Mouse (Mus musculus): ENCODE measurements around the gene Zfp622. TPM values are rescaled to one million over a fixed set of nuclear protein-coding genes. Genes with fewer than 3 reads are reported as not detected.
"Not testable (repeated sequence)": the region's sequence is repeated elsewhere in the genome, so short reads cannot be mapped to it uniquely, and the experiment has no call there.

The Zfp622 gene
- polyA plus RNA-seq, 1 experiment from 2014 or later, result 29.5 TPM

DNA sequence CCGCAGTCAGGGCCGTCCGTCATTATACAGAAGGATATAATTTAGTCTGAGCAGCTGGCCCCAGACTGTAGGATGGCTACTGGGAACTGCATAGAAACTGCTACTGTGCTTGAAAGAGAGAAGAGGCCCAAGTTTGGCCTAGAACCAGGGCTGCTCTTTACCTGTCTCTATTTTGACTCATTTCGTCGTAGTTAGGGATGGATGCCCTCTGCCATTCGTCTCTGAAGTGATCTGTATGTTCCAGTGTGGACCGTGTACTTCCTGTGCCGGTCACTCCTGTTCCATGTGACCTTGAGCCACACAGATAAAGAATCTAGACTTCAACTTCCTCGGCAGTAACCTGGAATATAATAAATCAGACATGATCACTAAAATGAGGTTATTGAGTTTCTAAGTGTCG lies 26.5 kb upstream of the Zfp622 start:
- no peaks in the 10 kb centered on the region for H3K4me1 ChIP-seq (replicated peaks; ENCODE audit: control insufficient read depth, insufficient read depth, low read length)
- no peak overlapping the region for H3K4me2 ChIP-seq (ENCODE audit: low read depth, low read length, severe bottlenecking)
- H3K9me3 ChIP-seq (ENCODE audit: control insufficient read depth, low read length), result no peaks in the 10 kb centered on the region
- H3K36me3 ChIP-seq (ENCODE audit: control insufficient read depth, insufficient read depth, low read length), result no peaks in the 10 kb centered on the region
- WGBS, result 89% methylated on average over 10 of the region's 10 CpGs
- H3K4me3 ChIP-seq (ENCODE audit: low read depth, low read length), result no peak overlapping the region
- ATAC-seq (replicated peaks; ENCODE audit: low FRiP score), result no peak
- H3K27ac ChIP-seq (ENCODE audit: low read depth, low read length), result no peak overlapping the region
- no peak overlapping the region for H3K9ac ChIP-seq (ENCODE audit: low read length)
- DNase-seq (ENCODE audit: low spot score), result no peak
- H3K27me3 ChIP-seq (ENCODE audit: control insufficient read depth, insufficient read depth, low read length), result no peaks in the 10 kb centered on the region

DNA sequence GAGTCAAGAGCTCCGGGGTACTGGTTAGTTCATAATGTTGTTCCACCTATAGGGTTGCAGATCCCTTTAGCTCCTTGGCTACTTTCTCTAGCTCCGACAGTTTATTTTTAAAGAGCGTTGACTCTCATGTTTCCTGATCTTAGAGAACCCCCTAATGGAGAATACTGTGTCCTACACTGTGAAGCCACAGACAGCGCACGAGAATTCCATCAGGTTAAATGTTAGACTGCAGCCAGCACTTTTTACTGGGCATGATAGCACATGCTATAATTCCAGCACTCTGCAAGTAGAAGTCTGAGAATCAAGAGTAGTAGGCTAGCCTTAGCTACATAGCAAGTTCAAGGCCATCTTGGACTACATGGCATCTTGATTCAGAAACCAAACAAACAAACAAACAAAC lies 24.8 kb upstream of the Zfp622 start:
- no peaks in the 10 kb centered on the region for H3K4me1 ChIP-seq (replicated peaks; ENCODE audit: control insufficient read depth, insufficient read depth, low read length)
- DNase-seq (ENCODE audit: low spot score), result no peak
- no peak overlapping the region for H3K4me2 ChIP-seq (ENCODE audit: low read depth, low read length, severe bottlenecking)
- H3K9ac ChIP-seq (ENCODE audit: low read length), result no peak overlapping the region
- no peak overlapping the region for H3K27ac ChIP-seq (ENCODE audit: low read depth, low read length)
- no peaks in the 10 kb centered on the region for H3K9me3 ChIP-seq (ENCODE audit: control insufficient read depth, low read length)
- no peaks in the 10 kb centered on the region for H3K27me3 ChIP-seq (ENCODE audit: control insufficient read depth, insufficient read depth, low read length)
- H3K4me3 ChIP-seq (ENCODE audit: low read depth, low read length), result no peak overlapping the region
- WGBS, result 40% methylated on average over 5 of the region's 5 CpGs
- peak; percentile 69 for ATAC-seq (replicated peaks; ENCODE audit: low FRiP score)
- H3K36me3 ChIP-seq (ENCODE audit: control insufficient read depth, insufficient read depth, low read length), result no peaks in the 10 kb centered on the region

DNA sequence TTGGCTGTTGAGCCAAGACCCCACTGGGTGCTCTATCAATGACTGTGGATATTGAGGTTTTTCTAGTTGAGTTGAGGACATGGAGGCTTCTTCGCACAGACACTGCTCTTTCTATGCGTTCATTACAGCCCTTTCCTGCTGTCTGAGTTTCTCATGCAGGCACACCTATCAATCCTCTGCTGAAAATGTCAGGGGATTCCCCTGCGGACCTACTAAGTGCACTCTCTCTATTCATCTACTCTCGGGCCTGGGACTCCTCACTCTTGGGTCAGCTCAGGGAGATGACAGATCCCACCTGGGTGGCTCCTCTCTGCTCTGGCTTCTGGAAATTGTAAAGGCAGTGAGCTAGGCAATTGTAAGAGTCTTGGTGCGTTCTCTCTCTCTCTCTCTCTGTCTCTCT lies 23.9 kb upstream of the Zfp622 start:
- ATAC-seq (replicated peaks; ENCODE audit: low FRiP score) (no peak), DNase-seq (ENCODE audit: low spot score) (no peak)
- no peak overlapping the region for H3K27ac ChIP-seq (ENCODE audit: low read depth, low read length)
- no peaks in the 10 kb centered on the region for H3K4me1 ChIP-seq (replicated peaks; ENCODE audit: control insufficient read depth, insufficient read depth, low read length)
- H3K9me3 ChIP-seq (ENCODE audit: control insufficient read depth, low read length), result no peaks in the 10 kb centered on the region
- H3K36me3 ChIP-seq (ENCODE audit: control insufficient read depth, insufficient read depth, low read length), result no peaks in the 10 kb centered on the region
- H3K9ac ChIP-seq (ENCODE audit: low read length), result no peak overlapping the region
- H3K4me3 ChIP-seq (ENCODE audit: low read depth, low read length), result no peak overlapping the region
- no peak overlapping the region for H3K4me2 ChIP-seq (ENCODE audit: low read depth, low read length, severe bottlenecking)
- WGBS, result 87% methylated on average over 5 of the region's 5 CpGs
- H3K27me3 ChIP-seq (ENCODE audit: control insufficient read depth, insufficient read depth, low read length), result no peaks in the 10 kb centered on the region

DNA sequence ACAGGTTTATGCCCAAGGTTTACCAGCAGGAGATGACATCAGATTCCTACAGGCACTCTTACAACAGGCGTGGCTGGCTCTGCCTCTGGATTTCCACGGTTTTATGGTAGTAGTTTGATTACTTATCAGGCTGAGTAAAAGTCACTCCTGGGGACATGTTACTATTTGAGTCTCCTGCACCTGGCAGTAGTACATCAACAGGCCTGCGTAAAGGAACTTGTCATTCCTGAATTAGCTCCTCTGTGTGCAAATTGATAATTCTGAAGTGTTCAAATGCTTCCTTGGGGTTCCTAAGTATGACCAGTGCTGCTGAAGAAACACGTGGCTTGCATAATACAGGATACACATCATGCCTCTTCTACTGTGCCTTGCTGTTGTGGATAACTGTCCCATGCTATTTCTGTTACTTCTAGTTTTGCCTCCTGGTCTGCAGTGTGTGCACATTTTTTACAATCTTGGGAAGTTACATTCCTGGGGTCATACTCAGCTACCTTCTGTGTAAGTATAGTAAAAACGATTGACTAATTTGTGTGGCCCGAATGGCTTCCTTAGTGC lies 17.9 kb upstream of the Zfp622 start:
- no peak overlapping the region for H3K4me3 ChIP-seq (ENCODE audit: low read depth, low read length)
- no peak overlapping the region for H3K4me2 ChIP-seq (ENCODE audit: low read depth, low read length, severe bottlenecking)
- 87% methylated on average over 6 of the region's 6 CpGs for WGBS
- DNase-seq (ENCODE audit: low spot score) (no peak), ATAC-seq (replicated peaks; ENCODE audit: low FRiP score) (no peak)
- H3K27ac ChIP-seq (ENCODE audit: low read depth, low read length), result no peak overlapping the region
- H3K27me3 ChIP-seq (ENCODE audit: control insufficient read depth, insufficient read depth, low read length), result no peaks in the 10 kb centered on the region
- H3K4me1 ChIP-seq (replicated peaks; ENCODE audit: control insufficient read depth, insufficient read depth, low read length), result no peaks in the 10 kb centered on the region
- no peak overlapping the region for H3K9ac ChIP-seq (ENCODE audit: low read length)
- no peaks in the 10 kb centered on the region for H3K36me3 ChIP-seq (ENCODE audit: control insufficient read depth, insufficient read depth, low read length)
- no peaks in the 10 kb centered on the region for H3K9me3 ChIP-seq (ENCODE audit: control insufficient read depth, low read length)

DNA sequence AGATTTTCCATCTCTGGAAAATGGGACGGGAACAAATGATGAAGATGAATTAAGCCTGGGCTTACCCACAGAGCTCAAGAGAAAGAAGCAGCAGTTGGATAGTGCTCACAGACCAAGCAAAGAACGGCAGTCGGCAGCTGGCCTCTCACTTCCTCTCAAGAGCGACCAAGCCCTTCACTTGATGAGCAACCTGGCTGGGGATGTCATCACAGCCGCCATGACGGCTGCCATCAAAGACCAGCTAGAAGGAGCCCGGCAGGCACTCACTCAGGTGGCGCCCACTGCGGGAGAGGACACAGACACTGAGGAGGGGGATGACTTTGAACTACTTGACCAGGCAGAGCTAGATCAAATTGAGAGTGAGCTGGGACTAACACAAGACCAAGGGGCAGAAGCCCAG lies 12.6 kb upstream of the Zfp622 start:
- H3K4me2 ChIP-seq (ENCODE audit: low read depth, low read length, severe bottlenecking), result no peak overlapping the region
- no peak overlapping the region for H3K9ac ChIP-seq (ENCODE audit: low read length)
- H3K4me1 ChIP-seq (replicated peaks; ENCODE audit: control insufficient read depth, insufficient read depth, low read length), result no peaks in the 10 kb centered on the region
- no peaks in the 10 kb centered on the region for H3K27me3 ChIP-seq (ENCODE audit: control insufficient read depth, insufficient read depth, low read length)
- DNase-seq (ENCODE audit: low spot score) (no peak), ATAC-seq (replicated peaks; ENCODE audit: low FRiP score) (no peak)
- no peaks in the 10 kb centered on the region for H3K36me3 ChIP-seq (ENCODE audit: control insufficient read depth, insufficient read depth, low read length)
- WGBS, result 87% methylated on average over 9 of the region's 9 CpGs
- H3K27ac ChIP-seq (ENCODE audit: low read depth, low read length), result no peak overlapping the region
- no peak overlapping the region for H3K4me3 ChIP-seq (ENCODE audit: low read depth, low read length)
- no peaks in the 10 kb centered on the region for H3K9me3 ChIP-seq (ENCODE audit: control insufficient read depth, low read length)

DNA sequence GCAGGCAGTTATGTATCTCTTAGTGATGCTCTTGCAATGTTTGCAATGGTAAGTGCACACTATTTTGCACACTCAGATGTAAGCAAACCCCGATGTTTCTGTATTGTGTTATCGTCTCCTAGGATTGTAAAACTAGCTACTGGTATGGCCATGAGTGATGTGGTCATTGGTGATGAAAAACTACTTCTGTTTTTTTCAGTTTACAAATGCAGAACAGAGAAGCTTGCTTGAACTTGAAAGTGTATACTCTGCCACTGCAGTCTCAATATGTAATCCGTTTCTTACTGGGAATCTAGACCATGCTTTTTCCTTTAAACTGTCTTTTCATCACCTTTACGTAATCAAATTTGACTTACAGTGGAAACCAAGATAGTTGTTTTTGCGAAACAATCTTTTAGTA lies 11.4 kb upstream of the Zfp622 start:
- Histone ChIP-seq H3K4me2 (ENCODE audit: low read depth, low read length, severe bottlenecking) (no peak overlapping the region), H3K4me1 (replicated peaks; ENCODE audit: control insufficient read depth, insufficient read depth, low read length) (no peaks in the 10 kb centered on the region), H3K27ac (ENCODE audit: low read depth, low read length) (no peak overlapping the region), H3K9ac (ENCODE audit: low read length) (no peak overlapping the region), H3K4me3 (ENCODE audit: low read depth, low read length) (no peak overlapping the region), H3K9me3 (ENCODE audit: control insufficient read depth, low read length) (no peaks in the 10 kb centered on the region), H3K27me3 (ENCODE audit: control insufficient read depth, insufficient read depth, low read length) (no peaks in the 10 kb centered on the region), H3K36me3 (ENCODE audit: control insufficient read depth, insufficient read depth, low read length) (no peaks in the 10 kb centered on the region)
- no peak for ATAC-seq (replicated peaks; ENCODE audit: low FRiP score)
- no peak for DNase-seq (ENCODE audit: low spot score)
- 91% methylated on average over 5 of the region's 5 CpGs for WGBS

DNA sequence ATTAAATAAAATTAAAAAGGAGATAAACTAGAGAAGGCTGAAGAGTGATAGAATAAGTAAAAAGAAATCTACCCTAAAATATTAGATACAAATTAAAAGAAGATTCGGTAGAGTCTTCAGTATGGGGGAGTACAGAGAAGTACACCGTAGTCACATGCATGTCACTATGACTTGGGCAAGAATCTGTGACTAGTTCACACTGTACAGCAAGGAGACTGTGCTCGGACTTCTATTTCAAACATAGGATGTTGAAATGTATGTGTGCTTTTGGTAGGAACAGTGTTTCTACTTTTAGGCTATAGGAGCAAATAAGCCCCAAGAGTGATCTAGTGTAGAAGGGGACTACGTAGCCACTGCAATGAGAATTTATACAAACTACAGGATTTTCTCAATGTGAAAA lies 9.8 kb upstream of the Zfp622 start:
- no peaks in the 10 kb centered on the region for H3K36me3 ChIP-seq (ENCODE audit: control insufficient read depth, insufficient read depth, low read length)
- H3K27me3 ChIP-seq (ENCODE audit: control insufficient read depth, insufficient read depth, low read length), result no peaks in the 10 kb centered on the region
- H3K27ac ChIP-seq (ENCODE audit: low read depth, low read length), result no peak overlapping the region
- H3K9ac ChIP-seq (ENCODE audit: low read length), result no peak overlapping the region
- H3K9me3 ChIP-seq (ENCODE audit: control insufficient read depth, low read length), result no peaks in the 10 kb centered on the region
- DNase-seq (ENCODE audit: low spot score), result no peak
- no peak overlapping the region for H3K4me3 ChIP-seq (ENCODE audit: low read depth, low read length)
- 94% methylated on average over 4 of the region's 4 CpGs for WGBS
- no peak overlapping the region for H3K4me2 ChIP-seq (ENCODE audit: low read depth, low read length, severe bottlenecking)
- no peaks in the 10 kb centered on the region for H3K4me1 ChIP-seq (replicated peaks; ENCODE audit: control insufficient read depth, insufficient read depth, low read length)
- ATAC-seq (replicated peaks; ENCODE audit: low FRiP score), result no peak

DNA sequence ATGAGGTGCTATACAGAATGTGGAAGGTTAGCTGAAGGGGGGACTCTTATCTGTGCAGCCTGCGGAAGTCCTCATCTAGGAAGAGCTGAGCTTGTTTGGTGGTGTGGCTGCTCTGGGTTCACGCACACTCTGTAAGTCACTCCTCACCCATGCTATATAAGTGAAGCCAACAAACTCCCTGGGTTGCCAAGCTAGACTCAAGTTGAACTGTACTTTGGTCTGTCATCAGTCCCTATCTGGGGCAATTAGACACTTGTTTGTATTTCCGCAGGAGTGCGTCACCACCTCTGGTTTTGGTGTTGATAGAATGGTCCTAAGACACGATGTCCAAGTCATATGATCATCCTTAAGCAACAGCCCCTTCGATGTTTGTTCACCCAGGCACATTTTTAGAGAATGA lies 8.4 kb upstream of the Zfp622 start:
- Histone ChIP-seq H3K4me3 (ENCODE audit: low read depth, low read length) (no peak overlapping the region), H3K4me2 (ENCODE audit: low read depth, low read length, severe bottlenecking) (no peak overlapping the region), H3K9me3 (ENCODE audit: control insufficient read depth, low read length) (no peaks in the 10 kb centered on the region), H3K4me1 (replicated peaks; ENCODE audit: control insufficient read depth, insufficient read depth, low read length) (no peaks in the 10 kb centered on the region), H3K9ac (ENCODE audit: low read length) (no peak overlapping the region), H3K36me3 (ENCODE audit: control insufficient read depth, insufficient read depth, low read length) (no peaks in the 10 kb centered on the region), H3K27me3 (ENCODE audit: control insufficient read depth, insufficient read depth, low read length) (no peaks in the 10 kb centered on the region), H3K27ac (ENCODE audit: low read depth, low read length) (no peak overlapping the region)
- DNase-seq (ENCODE audit: low spot score) (no peak), ATAC-seq (replicated peaks; ENCODE audit: low FRiP score) (no peak)
- WGBS, result 88% methylated on average over 6 of the region's 6 CpGs

DNA sequence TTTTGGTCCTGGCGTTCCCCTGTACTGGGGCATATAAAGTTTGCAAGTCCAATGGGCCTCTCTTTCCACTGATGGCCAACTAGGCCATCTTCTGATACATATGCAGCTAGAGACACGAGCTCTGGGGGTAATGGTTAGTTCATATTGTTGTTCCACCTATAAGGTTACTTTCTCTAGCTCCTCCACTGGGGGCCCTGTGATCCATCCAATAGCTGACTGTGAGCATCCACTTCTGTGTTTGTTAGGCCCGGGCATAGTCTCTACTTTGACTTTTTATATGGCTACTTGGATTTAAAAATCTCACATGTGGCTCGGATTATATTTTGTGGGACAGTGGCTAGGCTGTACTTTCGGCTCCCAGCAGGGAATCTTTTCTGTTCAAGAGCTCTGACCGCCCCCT lies 552 bp upstream of the Zfp622 start:
- WGBS, result 19% methylated on average over 6 of the region's 6 CpGs
- H3K4me1 ChIP-seq (replicated peaks; ENCODE audit: control insufficient read depth, insufficient read depth, low read length); H3K36me3 ChIP-seq (ENCODE audit: control insufficient read depth, insufficient read depth, low read length); H3K9me3 ChIP-seq (ENCODE audit: control insufficient read depth, low read length); H3K27me3 ChIP-seq (ENCODE audit: control insufficient read depth, insufficient read depth, low read length); H3K27ac ChIP-seq (ENCODE audit: low read depth, low read length); DNase-seq (ENCODE audit: low spot score); ATAC-seq (replicated peaks; ENCODE audit: low FRiP score): not testable (repeated sequence)
- peak overlapping the region; percentile 89 for H3K9ac ChIP-seq (ENCODE audit: low read length)
- H3K4me2 ChIP-seq (ENCODE audit: low read depth, low read length, severe bottlenecking), result peak overlapping the region; percentile 88
- H3K4me3 ChIP-seq (ENCODE audit: low read depth, low read length), result peak overlapping the region; percentile 96
